Mouse (Mus musculus): ENCODE results near the gene 1500011B03Rik.
A peak's percentile ranks its signal among the peaks of the same experiment; 100 is the strongest.

1500011B03Rik gene

DNA sequence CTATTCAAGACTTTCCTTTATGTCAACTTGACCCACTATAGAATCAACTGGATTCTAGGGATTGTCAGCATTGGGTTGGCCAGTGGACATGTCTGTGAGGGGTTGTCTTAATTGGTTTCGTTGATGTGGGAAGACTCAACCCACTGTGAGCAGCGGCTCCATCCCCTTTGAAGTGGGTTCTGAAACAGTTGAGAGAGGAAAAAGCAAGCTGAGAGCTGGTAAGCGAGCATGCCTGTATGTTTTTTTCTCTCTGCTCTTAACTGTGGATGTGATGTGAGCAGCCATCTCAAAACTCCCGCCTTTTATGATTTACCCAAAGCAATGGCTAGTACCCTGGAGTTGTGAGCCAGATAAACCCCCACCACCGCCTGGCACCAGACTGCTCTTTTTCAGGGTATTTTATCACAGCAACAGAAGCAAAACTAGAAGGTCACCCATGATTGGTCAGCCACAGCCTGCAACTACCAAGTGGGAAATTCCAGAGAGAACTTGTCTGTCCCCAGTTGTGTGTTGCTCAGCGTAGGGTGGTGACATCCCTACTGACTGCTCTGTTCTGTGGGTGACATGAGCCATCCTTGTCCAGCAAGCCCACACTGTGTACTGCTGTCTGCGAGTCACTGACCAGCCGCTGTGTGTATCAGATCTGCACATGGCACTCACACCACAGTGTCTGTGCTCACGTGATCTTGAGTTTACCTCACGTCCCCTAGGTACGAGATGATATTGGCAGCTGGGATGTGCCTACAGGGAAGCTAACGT lies 39.7 kb downstream of the 1500011B03Rik start:
- DNase-seq (ENCODE audit: low spot score in 2 of 2): no peak

DNA sequence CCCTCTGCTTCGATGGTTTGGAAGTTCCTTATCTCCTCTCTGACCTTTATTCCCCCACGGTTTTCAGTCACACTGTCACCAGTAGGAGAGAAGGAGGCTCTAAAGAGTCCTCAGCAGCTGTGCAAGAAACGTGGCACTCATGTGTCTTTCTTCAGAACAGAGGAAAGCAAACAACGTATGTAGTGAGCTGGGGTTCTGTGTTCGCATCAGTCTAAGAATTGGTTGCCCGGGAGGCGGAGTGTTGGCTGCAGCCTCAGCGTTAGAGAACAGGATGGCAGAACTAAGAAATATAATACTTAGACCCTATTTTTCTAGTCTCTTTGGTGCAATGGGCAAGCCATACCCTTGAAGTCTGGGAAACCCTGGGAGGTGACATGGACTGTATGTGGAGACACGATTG lies 40.3 kb downstream of the 1500011B03Rik start:
- no peak for DNase-seq (ENCODE audit: low spot score in 2 of 2)

DNA sequence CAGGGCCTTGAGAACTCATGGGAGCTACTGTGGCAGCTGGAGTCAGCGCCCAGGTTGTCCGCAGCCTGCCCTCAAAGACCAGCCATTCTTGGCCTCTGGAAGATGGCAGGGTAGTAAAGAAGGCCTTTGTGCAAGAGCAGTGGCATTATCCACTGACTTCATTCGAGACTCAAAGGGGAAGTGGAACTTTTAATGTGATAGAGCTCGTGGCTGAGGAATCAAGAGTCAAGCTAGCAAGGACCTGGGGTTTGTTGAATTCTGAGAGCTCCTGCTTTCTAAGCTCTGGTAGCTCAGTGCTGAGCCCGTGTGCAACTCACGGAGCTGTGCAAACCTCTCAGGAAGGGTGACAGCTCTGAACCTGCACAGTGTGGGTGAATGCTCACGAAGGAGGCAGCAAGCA lies 42.4 kb downstream of the 1500011B03Rik start:
- DNase-seq (ENCODE audit: low spot score in 2 of 2): no peak

DNA sequence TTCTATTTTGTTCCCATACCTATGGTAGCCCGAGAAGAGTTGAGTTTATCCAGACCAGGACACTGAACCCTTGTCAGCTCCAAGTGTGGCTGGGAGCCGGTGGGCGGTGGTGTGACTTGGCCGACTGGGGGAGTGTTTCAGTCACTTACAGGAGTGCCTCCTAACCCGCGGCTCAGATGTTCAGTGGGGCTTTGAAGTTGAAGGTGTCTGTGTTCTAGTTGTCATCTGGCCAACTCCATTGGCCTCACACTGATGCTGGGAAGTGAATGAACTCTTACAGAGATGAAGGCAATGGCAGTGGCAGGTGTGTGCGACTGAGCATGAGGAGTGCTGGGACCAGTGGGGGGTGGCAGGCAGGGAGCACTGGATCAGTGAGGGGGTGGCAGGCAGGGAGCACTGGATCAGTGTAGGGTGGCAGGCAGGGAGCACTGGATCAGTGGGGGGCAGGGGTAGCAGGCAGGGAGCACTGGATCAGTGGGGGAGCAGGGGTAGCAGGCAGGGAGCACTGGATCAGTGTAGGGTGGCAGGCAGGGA lies 43.2 kb downstream of the 1500011B03Rik start:
- DNase-seq (ENCODE audit: low spot score in 2 of 2): no peak

DNA sequence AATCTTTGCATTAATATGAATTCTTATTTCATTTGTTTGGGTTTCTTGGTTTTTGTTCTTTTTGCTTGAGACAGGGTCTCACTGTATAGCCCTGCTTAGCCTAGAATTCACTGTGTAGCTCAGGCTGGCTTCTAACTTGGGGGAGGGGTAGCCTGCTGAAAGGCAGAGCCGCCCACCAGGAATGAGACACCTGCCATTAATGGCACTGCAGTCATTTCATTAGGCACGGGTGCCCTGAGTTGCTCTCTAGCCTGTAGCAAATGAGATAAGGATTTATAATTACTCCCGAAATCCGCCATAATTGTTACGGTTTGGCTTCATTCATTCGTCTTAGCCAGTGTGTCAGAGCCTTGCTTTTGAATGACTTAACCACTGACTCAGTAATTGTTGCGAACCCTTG lies 47.1 kb downstream of the 1500011B03Rik start:
- no peak for DNase-seq (ENCODE audit: low spot score in 2 of 2)

DNA sequence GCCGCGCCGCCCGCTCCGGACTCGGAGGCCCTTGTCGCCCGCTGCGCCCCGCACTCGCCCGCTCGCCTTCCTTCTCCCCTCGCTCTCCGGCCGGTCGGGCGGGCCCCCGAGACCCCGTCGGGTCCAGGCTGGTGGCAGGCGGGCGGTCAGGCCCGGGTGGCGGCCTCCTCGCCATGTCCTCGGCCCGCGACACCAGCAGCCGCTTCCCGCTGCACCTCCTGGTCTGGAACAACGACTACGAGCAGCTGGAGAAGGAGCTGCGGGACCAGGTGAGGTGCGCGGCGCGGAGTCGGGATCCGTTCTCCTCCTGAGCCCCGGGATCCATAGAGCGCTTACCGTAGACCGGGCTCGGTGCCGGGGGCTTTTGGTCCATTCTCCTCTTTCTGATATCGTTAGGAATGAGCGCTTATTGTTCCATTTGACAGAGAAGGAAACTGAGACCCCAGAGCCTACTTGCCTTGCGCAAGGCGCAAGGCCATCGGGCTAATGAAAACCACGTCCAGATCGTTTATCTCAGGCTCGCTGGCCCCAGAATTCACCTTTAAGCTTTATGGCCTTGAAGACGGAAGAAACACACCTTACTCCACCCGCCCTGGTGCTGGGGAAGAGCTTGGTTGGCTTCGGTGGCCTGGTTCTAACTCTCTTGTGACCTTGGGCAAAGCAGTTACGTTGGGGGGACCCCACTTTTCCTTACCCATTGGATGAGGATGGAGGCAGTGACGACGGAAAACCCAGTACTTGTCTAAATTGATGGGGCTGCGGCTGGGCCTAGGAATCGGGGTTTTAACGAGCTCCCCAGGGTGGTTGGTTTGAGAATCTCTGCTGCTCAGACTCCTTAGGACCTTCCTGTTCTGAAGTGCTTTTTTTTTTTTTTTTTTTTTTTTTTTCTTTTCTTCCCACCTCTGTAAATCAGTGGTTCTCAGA lies 48.0 kb downstream of the 1500011B03Rik start, which contains the start of gene Git2:
Gene Git2 (minus strand): TSS at position 462 of the 924 bp plus-strand sequence.
- DNase-seq (ENCODE audit: low spot score in 2 of 2): no peak

DNA sequence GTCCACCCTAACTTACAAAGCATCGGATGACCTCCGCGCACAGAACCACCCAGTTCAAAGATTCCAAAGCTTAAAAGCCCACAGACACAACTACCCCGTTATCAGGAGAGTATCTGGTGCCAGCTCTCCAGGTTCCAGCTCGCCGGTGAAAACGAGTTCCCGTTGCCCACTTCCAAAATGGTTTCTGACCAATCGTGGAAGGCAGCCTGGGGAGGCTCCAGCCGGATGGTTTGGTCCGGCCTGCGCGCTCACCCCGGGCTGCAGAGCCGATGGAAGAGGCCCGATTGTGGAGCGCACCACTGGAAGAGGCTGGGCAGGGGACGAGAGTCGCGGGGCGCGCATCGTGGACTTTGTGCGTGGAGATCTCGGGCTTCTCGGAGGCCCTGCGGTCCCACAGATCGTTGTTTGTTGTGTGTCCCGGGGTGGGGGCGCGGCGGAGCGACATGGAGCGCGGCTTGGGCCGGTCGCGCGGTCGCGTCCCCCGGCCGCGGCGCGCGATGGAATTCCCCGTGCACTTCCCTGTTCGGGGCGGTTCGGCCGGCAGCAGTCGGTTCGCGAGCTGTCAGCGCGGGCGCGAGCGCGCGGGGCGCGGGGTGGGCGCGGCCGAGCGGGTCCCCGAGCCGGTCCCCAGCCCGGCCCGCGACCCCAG lies 48.7 kb downstream of the 1500011B03Rik start, which contains the start of gene Ankrd13a:
Gene Ankrd13a (plus strand): TSS at position 275 of the 649 bp plus-strand sequence.
- DNase-seq (ENCODE audit: low spot score in 2 of 2): peak; percentile 84 to 92

DNA sequence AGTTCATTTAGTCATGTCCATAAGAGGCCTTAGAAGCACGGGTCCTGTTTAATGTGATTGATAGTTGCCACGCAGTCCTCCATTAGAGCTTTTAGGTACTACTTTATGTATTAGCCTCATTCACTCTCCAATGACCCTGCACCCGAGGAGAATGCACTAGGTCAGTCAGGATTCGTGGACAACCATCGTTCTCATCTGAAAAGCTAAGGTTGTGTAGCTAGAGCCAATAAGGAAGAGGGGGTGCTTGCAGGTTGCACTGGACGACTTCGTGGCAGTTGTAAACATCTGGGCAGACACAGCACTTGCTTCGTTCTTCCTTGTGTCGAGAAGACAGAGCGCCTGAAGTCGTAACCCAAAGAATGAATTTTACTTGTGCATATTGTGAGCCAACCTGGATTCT lies 49.5 kb downstream of the 1500011B03Rik start:
- peak in 1 of 2 experiments; percentile 9 for DNase-seq (ENCODE audit: low spot score in 2 of 2)

DNA sequence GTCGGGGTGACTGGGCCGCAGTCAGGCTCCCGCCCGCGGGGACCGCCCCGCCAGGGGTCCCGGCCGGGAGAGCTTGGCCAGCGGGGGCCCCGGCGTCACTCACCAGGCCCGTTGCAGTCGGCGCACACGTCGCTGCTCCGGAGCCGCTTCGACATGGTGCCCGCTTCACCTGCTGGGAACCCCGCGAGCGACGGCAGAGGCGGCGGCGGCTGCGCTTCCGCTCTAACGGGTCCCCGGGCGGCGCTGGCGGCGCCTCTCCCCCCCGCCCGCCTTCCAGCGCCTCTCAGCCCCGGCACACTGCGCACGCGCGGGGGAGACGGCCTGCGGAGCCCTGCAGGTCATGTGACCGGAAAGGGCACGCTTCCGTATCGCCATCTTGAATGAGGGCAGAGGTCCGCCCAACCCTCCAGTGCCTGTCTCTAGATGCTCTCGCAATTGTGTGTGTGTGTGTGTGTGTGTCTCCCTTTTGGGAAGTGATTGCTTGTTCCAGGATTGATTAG lies 50.0 kb downstream of the 1500011B03Rik start:
- DNase-seq (ENCODE audit: low spot score in 2 of 2): peak; percentile 88 to 97

DNA sequence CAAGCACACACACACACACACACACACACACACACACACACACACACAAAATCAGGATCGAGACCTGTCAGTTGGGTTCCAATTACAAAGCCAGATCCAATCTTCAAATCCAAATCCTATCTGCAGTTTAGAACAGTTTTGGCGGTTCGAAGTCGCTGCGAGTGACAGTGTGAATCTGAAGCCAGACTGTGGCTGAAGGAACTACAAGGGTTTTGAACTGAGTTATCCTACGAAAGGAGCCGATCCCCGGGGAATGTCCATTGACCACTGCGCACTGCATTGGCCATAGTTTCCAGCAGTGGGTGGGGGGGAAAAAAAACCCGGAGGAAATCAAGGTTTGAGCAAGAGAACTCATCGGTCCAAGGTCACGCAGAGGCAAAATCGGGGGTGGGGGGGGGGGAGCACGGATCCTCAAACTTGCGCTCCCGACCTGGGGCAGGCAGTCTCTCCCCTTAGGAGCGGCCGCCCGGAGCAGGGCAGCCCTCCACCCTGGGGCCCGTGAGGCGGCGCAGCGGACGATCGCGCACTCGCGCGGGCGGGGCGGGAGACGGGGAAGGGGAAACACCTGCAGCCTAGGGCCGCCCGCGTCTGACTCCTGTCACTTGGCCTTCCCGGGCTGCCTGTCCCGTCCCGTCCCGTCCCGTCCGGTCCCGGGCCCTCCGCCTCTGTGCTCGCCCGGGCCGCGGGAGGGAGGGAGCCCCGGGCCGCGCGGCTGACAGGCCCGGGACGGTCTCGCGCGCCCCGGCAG lies 50.6 kb downstream of the 1500011B03Rik start:
- DNase-seq (ENCODE audit: low spot score in 2 of 2): peak in 1 of 2 experiments; percentile 47

DNA sequence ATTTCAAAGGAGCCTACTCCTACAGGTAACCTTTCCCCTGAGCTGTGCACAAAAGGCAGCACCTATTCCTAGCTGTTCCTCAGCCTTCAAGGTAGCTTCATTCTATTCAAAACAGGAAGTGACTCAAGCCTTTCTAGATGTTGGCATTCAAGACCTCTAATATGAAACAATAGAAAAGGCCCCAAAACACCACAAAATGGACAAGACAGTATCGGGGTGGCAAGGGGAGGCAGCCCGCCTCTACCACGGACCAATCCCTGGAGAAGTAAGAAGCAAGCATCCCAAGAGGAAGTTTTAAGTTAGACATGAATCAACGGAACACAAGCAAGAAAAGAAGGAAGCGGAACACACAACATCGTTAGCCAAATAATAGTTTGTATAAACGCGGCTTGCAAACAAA lies 51.5 kb downstream of the 1500011B03Rik start:
- DNase-seq (ENCODE audit: low spot score in 2 of 2): no peak

DNA sequence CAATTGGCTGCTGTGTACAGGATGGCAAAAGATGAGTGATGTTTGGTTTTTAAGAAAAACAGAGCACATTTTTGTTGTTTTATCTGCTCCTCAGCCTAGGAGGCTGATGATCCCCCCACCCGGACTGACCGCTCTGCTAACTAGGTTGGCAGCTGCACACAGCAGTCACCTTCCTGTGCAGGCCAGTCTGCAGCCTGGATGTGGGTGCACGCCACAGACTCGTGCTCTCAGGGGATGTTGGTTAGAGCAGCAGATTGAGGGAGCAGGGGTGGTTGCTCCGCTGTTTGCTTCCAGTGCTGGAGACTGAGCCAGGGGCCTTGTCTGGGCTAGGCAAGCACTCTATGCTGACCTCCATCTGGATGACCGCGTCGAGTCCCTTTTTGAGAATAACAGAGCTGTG lies 53.5 kb downstream of the 1500011B03Rik start:
- DNase-seq (ENCODE audit: low spot score in 2 of 2): no peak

DNA sequence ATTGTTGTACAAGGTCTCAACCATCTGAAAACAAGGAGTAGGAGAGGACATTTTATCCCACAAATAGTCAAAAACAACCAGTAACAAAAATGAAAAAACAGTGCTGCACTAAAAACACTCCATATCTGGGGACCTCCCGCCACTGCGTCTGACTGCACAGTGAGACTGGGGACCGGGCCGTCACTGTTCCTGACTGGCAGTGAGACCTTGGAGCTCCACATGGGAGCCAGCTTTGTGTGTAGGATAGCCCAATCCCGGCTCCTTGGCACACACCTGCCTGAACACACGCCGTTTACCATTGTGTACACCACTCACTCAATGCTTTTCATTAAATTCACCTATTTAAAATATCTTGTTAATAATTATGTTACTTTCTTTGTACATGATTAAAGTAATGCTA lies 56.1 kb downstream of the 1500011B03Rik start:
- no peak for DNase-seq (ENCODE audit: low spot score in 2 of 2)

DNA sequence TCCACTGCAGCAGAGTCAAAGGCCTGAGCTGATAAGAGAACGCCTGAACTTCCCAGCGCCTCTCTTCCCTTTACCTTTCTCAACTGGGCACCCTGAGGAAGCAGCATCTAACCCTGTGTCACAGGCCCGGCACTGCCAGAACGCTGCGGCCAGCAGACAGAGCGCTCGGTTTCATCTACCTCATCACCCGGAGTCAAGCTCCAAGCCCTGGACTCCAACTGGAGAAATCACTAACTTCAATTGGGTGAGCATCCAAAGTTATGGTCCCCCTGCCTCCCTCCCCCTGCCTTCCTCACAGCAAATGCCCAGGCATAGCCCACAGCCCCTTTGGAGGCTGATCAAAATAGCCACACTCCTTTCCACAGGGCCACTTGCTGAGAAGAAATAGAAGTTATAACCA lies 56.6 kb downstream of the 1500011B03Rik start:
- no peak for DNase-seq (ENCODE audit: low spot score in 2 of 2)

DNA sequence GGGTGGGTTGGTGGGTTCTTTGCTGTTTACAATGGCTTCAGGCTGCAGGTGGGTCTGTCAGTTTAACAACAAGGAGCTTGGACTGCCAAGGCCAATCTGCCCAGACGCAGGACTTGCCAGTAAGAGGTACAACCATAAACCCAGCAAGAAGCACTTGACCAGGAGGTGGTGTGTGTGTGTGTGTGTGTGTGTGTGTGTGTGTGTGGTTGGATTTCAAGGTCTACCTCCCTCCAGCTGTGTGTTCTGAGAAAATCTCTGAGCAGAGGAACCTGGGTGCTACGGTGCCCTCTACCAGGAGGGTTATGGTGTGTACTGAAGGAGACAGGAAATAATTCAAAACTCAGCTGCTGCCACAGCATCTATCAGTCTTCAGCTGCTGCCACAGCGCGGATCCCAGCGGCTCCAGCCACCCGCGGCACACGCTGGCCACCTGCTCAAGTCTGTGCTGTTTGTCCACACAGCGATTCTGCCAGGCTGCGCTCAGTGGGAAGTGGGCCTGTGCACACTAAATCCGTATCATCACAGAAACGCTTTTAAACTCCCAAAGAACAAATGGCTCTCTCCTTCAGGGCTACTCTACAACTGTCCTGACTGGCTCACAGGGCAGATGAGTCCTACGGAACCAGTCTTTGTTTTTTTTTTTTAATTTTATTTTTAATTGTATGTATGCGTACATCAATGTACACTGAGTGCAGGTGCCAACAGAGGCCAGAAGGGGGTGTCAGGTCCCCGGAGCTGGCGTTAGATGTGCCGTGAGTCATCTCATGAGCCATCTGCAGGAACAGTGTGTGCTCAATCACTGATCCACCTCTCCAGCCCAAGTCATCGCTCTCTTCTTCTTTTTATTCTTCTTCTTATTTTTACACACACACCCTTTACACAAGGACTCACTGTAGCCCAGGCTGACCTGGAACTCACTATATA lies 58.2 kb downstream of the 1500011B03Rik start:
- DNase-seq (ENCODE audit: low spot score in 2 of 2): no peak

DNA sequence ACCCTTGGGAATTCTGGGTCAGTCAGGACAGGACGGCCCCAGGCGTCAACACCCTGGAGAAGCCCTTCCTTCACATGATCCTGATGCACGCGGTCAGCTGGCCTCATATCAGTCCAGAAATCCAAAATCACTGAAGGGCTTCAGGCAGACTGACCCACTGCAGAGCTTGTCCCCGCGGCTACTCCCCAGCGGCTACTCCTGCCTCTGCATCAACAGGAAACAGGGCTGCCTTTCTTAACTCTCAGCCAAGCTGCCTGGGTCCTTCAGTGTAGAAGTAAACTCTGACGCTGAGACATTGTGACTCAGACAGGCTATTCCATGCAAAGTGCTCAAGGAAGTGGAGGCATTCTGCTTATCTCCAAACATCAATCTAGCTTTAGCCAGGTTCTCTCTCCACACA lies 61.3 kb downstream of the 1500011B03Rik start:
- DNase-seq (ENCODE audit: low spot score in 2 of 2): no peak

DNA sequence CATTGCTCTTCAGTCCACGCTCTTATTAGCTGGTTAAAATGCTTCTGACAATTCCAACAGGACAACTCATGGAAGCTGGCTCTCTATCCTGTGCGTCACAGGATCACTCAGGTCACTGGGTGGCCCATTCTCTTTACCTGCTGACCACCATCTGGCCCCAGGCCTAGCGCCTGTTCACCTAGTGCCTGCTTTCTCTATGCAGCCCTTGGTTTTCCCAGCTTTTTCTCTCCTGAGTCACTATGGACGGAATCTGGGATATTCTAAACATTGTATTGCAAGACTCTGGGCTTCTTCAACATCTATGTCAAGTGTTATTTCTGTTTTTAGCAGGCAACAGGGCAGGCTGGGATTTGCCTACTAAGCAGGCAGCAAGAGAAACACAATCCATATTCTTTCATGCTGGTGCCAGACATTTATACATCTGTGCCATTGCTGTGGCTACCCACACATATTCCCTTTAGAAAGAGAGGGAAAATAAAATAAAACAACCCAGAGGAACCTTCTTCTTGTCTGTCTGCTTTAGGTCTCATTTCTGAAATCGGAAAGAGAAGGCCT lies 63.7 kb downstream of the 1500011B03Rik start:
- DNase-seq (ENCODE audit: low spot score in 2 of 2): no peak

All from urinary bladder, postnatal 36 days (tissue).